Mouse (Mus musculus) left cerebral cortex, adult 9 months (tissue): ENCODE measurements around the gene Srprb.

Experiments used
- DNase-seq, 2 experiments: peaks; one replicate each; pipeline ENCODE4 v3.0.0; 2022; ENCODE audit warnings: low spot score in 2 of 2

The Srprb gene

GRCm38 (mm10) chr9:103201561-103202260, at the start of gene Srprb:
TSS of gene Srprb (minus strand) at chr9:103202137.
- DNase-seq, result peak; percentile 81 to 92

DNA sequence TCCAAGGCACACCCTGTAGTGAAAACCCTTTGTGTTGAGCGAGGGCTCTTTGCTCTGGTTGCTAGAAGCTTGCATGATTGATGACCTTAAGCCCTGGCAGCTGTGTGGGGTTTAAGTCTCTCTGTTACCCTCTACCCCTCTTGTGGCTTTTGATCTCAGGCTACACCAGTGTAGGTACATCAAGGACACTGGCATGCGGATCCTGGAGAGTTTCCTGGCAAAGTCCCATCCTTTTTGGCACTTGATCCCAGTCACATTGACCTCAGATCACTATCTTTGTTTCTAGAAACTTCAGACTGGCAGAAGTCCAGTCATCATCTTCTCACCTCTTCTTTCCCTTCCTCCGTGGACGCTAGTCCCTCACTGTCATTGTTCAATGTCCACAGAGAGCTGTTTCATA, 46.7 kb upstream of the Srprb start:
- DNase-seq, result no peak

DNA sequence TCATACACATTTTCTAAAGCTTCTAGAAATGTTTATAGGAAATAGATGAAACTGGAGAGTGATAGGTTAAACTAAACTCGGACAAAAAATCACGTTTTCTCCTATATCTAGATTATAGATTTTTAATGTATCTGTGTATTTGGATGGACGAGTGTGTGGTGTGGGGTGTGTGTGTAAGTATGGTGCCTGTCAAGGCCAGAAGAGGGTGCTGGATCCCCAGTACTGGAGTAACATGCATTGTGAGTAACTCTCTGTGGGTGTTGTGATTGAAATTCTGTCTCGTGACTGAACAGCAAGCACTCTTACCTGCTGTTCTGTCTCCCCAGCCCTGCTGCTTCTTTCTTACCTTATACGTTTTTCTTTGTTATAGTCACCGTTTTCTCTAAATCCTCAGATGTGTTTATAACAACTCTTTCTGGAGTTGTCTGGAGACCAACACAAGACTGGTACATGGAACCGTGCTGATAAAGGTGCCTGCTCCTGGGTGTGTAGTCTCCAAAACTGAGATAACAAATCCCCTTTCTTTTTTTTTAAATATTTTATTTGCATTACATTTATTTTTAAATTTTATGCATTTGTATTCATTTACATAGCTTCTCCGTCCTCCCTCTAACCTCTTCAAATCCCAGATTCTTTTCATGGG, 44.7 kb upstream of the Srprb start:
- DNase-seq, result no peak

- no peak for DNase-seq
Measured at GRCm38 (mm10) chr9:103243640-103244039, 41.7 kb upstream of the Srprb start.

DNA sequence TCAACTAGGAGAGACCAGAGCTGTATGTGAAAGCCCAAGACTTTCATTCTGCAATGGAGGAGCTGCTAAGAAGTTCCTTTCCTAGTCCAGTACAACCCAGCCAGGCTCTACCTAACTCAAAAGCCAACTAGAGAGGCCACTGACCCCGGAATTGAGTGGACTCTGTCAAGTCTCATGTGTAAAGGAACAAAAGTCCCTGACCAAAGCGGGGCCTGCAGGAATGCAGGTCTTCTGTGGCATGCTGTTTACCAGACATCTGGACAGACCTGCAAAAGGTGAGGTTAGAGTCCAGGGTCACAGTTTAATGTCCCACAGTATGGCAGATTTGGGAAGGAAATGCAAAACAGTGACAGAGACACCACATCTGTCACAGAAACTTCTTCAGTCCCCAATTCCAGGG, 39.3 kb upstream of the Srprb start:
- no peak for DNase-seq

- no peak for DNase-seq
Measured at GRCm38 (mm10) chr9:103239471-103239870, 37.5 kb upstream of the Srprb start.

DNA sequence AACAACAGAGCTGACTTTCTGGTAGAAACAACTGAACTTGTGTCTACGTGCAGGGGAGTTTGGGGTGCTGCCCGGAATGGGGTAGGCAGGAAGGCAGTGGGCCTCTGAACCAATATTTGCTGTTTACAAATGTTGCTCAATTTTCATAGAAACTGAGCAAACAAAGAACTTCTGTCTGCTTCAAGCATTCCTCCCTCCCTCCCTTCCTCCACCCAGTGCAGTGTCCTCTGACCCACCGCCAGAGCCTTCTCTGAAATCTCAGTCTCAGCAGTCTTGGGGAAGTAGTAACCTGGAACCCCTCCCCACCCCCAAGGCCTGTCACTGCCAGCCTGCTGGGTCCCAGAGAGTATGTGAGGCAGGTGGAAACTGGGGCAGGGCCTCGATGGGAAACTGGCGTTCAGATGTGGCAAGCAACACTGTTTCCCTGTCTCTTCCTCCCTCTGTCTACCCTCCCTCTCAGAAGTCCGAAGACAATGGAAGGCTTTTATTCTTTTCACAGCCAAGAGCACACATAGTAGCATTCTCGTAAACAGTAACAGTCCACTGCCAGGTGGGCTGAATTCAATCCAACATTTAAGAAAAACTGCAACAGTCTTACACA, 32.7 kb upstream of the Srprb start:
- peak in 1 of 2 experiments; percentile 36 for DNase-seq

GRCm38 (mm10) chr9:103234059-103234458, 32.1 kb upstream of the Srprb start:
- no peak for DNase-seq

DNA sequence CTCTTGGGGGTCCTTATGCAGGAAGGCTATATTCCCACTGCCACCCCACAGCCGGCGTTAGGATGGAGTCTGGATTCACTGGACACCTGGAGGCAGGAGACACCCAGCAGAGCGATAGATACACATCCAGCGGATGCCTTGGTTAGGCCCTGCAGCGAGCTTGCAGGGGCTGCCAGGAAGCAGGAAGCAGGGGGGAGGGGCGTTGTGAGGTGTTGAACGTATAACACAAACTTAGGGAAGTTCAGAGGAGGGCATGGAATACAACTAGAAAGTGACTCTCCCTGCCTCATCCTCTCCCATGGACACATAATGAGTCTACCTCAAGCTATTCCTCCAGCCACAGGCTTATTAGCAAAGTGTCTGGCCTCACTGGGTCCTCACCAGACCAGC, 31.1 kb upstream of the Srprb start:
- DNase-seq, result no peak

- no peak for DNase-seq
Measured at GRCm38 (mm10) chr9:103232232-103233005, 30.5 kb upstream of the Srprb start.

- DNase-seq, result peak; percentile 65 to 76
Measured at GRCm38 (mm10) chr9:103230151-103230951, 28.4 kb upstream of the Srprb start, which contains the start of the genes Gm20425 and Trf. TSS of gene Gm20425 (minus strand) at chr9:103230307. TSS of gene Trf (minus strand) at chr9:103230444.

GRCm38 (mm10) chr9:103229037-103229867, 27.3 kb upstream of the Srprb start:
- no peak for DNase-seq

GRCm38 (mm10) chr9:103228370-103229003, 26.6 kb upstream of the Srprb start:
- no peak for DNase-seq

GRCm38 (mm10) chr9:103227760-103228159, 25.8 kb upstream of the Srprb start:
- DNase-seq, result no peak

GRCm38 (mm10) chr9:103226806-103227205, 24.9 kb upstream of the Srprb start:
- no peak for DNase-seq

DNA sequence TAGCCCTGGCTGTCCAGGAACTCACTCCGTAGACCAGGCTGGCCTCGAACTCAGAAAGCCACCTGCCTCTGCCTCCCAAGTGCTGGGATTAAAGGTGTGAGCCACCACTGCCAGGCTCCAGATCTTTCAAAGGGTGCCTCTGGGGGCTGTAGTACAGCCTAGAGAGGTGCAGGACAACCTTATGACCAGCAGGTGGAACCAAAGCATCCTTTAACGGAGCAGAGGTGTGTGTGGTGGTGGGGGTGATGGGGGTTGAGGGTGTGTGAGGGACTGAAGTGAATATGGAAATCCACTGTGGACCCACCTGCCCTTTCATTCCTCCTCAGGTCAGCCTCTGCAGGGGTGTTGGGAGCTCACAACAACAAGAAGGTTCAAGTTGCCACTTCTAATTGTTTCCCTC, 23.5 kb upstream of the Srprb start:
- DNase-seq, result no peak

DNA sequence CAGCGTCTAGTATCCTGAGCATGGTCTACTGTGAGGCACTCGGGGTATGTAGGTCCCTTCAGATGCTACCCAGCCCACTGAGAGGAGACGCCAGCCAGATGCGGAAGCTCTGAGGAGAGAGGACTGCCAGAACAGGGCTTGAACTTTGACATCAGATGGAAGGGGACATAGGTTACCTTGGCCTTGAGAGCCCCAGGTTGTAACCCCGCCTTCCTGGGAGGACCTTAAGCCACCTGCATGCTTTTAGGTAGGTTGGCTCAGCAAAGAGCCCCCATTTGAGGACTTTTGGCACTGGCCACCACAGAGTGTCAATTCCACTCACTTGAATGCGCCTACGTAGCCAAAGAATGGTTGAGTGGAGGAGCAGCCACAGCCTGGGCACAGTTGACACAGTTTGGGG, 22.8 kb upstream of the Srprb start:
- no peak for DNase-seq

GRCm38 (mm10) chr9:103214281-103214680, 12.3 kb upstream of the Srprb start:
- no peak for DNase-seq

DNA sequence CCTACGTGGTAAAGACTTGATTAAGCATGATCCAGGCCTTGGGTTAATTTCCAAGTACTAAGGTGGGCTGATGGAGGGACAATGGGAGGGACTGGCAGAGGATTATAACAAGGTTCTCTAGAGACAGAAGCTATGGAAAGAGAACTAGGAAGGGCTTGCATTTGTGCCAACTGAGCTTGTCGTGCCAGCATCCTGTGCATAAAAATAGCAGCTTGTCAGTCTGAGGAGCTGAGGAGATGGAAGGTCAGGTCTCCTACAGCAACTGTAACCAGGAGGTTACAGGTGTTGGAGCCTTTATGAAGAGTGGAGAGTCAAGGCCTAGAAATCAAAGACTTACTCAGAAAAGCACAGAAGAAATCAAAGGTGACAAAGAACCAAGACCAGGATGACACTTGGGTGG, 11.7 kb upstream of the Srprb start:
- DNase-seq, result no peak
